Mouse (Mus musculus) midbrain, embryonic 10.5 days (tissue): ENCODE measurements around the gene Megf8. TPM values are rescaled to one million over a fixed set of nuclear protein-coding genes. Genes with fewer than 3 reads are reported as not detected.

Experiments used
- DNase-seq: peaks from one replicate; pipeline ENCODE4 v3.0.0-alpha.2; 2017; ENCODE audit warnings: low spot score
- H3K27ac ChIP-seq: fragments of 300-500 bp; sonication (generic); replicated peaks from 2 replicates; pipeline ENCODE4 v1.5.1; 2016; ENCODE audit warnings: mild to moderate bottlenecking
- H3K27me3 ChIP-seq: fragments of 300-500 bp; sonication (generic); 2 replicates; pipeline ENCODE4 v1.6.1; 2016; ENCODE audit warnings: low read depth, mild to moderate bottlenecking; ENCODE audit not compliant: poor library complexity, severe bottlenecking
- H3K36me3 ChIP-seq: fragments of 300-500 bp; sonication (generic); 2 replicates; pipeline ENCODE4 v1.6.1; 2016; ENCODE audit warnings: mild to moderate bottlenecking, moderate library complexity
- H3K4me1 ChIP-seq: fragments of 300-500 bp; sonication (generic); 2 replicates; pipeline ENCODE4 v1.6.1; 2016
- H3K4me3 ChIP-seq: fragments of 300-500 bp; sonication (generic); 2 replicates; pipeline ENCODE4 v1.5.1; 2016; ENCODE audit warnings: mild to moderate bottlenecking, moderate library complexity
- H3K9me3 ChIP-seq: fragments of 300-500 bp; sonication (generic); replicated peaks from 2 replicates; pipeline ENCODE4 v1.6.1; 2016; ENCODE audit warnings: mild to moderate bottlenecking
- WGBS: fragments of 180-500 bp; shearing (Covaris S2); methylation state at CpG from one replicate; pipeline ENCODE4 v1.1.7; 2016; 5-methylcytosine and 5-hydroxymethylcytosine counted together
- polyA plus RNA-seq: library from polyadenylated mRNA; unstranded; fragments of >200 nt; fragmentation: Nextera tagmentation; extraction: Ambion mirVana; gene quantifications from 2 replicates; pipeline ENCODE4 v1.2.1, GENCODE M21; 2016

The Megf8 gene
- polyA plus RNA-seq, 1 experiment from 2014 or later: 13.9 TPM

DNA sequence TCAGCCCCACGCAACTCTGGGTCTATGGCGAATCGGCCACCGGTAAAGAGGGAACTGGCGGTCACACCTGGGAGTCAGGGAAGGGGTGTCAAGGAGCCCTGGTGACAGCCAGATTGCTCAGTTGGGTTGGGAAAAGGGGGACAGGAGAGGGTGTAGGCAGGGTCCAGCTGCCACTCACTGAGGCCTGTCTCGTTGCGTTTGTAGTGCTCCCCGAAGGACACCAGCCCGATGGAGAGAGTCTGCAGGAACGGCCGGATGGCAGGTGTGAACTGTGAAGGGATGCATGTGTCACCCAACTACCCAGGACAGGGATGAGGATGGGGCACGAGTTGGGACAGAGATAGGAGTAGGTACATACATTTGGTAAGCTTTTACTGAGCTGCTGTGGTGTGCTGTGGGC is 68.3 kb downstream of the Megf8 start:
- Histone ChIP-seq H3K27me3 (peaks cover 22% of the 10 kb centered on the region), H3K9me3 (no peaks in the 10 kb centered on the region), H3K4me3 (no peak overlapping the region), H3K4me1 (peaks cover 12% of the 10 kb centered on the region), H3K27ac (no peak overlapping the region), H3K36me3 (peaks cover 56% of the 10 kb centered on the region)
- WGBS: 97% methylated on average over 12 of the region's 12 CpGs
- no peak for DNase-seq

DNA sequence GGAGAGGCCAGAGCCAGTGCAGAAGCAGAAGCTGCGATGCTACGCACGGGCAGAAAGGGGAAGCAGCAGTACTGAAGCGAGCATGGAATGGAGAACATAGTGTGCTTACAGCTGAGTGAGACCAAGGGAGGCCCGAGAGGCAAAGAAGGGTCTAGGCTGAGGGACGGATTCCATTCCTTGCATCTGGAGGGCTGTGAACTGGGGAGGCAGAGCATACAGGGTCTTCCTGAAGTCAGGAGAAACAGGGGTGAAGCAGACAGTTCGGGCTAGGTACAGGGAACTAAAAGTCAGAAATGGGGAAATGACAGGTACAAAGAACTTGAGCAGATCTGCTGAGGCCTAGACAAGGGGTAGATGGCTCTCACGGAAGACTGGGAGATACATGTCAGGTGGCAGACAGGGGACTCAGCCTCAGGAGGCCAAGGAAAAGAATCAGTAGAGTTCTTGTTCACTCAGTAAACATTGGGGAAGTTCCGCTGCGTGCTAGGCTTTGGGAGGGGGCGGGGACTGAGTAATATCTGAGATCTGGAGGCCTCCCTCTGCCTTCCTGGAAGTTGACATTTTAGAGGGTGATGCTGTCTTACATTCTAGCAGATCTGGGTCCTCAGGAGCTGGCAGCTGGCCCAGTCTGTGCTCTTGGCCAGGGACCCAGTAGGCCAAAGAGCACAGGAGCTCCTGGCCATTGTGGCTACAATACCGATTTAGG is 69.0 kb downstream of the Megf8 start:
- no peak for DNase-seq
- no peak overlapping the region for H3K4me3 ChIP-seq
- peaks cover 56% of the 10 kb centered on the region for H3K36me3 ChIP-seq
- 89% methylated on average over 12 of the region's 12 CpGs for WGBS
- no peaks in the 10 kb centered on the region for H3K9me3 ChIP-seq
- peaks cover 12% of the 10 kb centered on the region for H3K4me1 ChIP-seq
- H3K27me3 ChIP-seq: peaks cover 15% of the 10 kb centered on the region
- no peak overlapping the region for H3K27ac ChIP-seq

DNA sequence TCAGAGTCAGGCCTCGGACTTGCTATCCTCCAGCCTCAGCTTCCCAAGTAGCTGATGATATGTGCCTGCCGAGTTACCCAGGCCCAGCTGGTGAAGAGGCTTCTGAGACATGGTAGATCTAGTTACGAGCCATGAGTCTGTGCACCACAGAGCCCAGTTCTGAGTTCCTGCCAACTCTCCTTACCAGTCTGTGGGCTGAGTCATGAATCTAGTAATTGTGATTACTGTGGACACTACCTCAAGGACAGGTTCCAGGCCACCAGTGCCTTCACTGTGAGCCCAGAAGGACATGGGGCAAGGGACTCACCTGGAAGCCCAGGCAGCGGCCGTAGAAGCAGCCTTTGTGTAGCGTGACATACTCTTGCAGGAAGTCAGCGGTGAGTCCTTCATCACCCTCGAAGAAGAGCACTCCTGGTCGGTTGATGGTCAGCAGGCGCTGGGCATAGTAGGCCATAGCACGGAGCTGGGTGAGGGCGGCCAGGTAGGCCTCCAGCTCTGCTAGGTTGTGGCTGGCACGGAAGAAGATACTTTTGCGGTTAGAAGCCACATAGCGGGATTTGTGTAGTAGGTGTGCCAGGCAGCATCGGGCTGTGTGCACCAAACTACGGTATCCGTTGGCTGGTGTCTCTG is 71.0 kb downstream of the Megf8 start:
- 93% methylated on average over 18 of the region's 18 CpGs for WGBS
- peaks cover 51% of the 10 kb centered on the region for H3K36me3 ChIP-seq
- no peak for DNase-seq
- no peak overlapping the region for H3K4me3 ChIP-seq
- H3K27ac ChIP-seq: no peak overlapping the region
- peaks cover 8% of the 10 kb centered on the region; the same call in 1 of the 2 replicates for H3K27me3 ChIP-seq
- peaks cover 19% of the 10 kb centered on the region for H3K4me1 ChIP-seq
- H3K9me3 ChIP-seq: no peaks in the 10 kb centered on the region

DNA sequence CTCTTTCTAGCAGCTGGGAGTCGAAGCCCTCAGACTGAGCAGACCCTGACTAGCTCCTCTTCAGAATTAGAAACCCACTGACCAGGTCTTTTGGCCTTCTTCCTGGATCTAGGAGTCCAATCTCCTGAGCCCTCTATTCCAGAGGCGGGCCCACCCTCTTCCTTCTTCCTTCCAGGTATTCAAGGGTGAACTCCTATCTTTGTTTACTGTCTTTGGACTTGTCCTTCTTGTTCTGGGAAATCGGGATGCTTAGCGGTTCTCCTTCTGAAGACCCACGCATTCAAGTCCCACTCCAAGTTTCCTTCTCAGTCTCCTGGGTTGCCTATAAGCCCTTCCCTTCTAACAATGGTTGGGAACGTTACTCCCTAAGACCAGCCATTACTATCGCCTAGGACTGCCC is 72.0 kb downstream of the Megf8 start:
- H3K4me3 ChIP-seq: no peak overlapping the region
- no peak for DNase-seq
- H3K9me3 ChIP-seq: no peaks in the 10 kb centered on the region
- 87% methylated on average over 7 of the region's 7 CpGs for WGBS
- peaks cover 21% of the 10 kb centered on the region for H3K4me1 ChIP-seq
- H3K36me3 ChIP-seq: peaks cover 44% of the 10 kb centered on the region
- H3K27me3 ChIP-seq: peaks cover 18% of the 10 kb centered on the region
- H3K27ac ChIP-seq: no peak overlapping the region

DNA sequence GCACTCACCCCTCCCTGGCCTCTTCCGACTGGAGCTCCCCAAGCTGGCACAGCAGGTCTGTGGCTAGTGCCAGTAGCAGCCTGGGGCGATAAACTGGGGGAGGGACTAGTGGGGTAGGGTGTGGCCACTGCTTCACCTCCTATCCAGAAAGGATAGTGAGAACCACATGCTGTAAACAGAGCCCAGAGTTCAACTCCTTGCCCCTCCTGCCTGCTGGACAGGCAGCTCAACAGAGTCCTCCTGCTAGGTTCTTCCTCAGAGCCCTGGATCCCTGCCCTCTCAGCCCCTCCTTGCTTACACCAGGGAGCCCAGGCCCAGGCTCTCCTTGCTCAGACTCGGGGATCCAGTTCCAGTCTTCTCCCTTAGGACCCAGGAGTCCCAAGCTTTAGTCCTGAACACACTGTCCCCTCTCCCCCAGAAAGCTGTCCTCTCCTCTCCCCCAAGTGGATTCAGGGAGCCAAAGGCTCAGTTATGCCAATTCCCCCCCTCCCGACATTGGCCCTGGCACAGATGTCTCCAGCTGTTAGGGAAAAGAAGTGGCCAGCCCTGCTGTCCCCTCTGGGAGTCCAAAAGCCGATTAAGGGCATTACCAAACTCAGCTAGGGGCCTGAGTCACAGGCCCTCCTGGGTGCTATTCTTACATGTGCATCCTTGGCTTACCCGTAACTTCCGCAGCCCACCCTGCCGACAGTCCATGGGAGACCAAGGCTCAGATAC is 73.2 kb downstream of the Megf8 start:
- H3K36me3 ChIP-seq: peaks cover 34% of the 10 kb centered on the region
- DNase-seq: no peak
- peaks cover 28% of the 10 kb centered on the region for H3K27me3 ChIP-seq
- H3K9me3 ChIP-seq: no peaks in the 10 kb centered on the region
- WGBS: 36% methylated on average over 8 of the region's 8 CpGs
- peaks cover 31% of the 10 kb centered on the region for H3K4me1 ChIP-seq
- no peak overlapping the region for H3K4me3 ChIP-seq
- no peak overlapping the region for H3K27ac ChIP-seq

DNA sequence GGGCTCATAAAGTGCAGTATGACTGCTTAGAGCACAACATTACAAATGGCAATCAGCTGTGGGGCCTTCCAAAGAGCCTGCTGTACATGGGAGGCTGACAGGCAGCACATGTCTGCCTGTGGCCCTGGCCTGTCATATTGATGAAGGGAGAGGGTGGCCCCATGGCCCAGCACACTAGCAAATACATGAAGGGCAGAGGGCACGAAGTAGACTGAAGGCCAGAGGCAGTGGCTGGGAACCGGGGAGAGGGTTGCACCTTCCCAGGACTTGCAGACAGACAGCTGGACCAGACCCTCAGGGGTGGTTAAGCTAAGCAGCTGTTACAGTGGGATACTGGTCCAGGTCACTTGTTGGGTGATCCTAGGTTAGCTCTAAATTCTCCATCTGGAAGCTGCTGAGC is 74.0 kb downstream of the Megf8 start:
- Histone ChIP-seq H3K27me3 (peaks cover 28% of the 10 kb centered on the region), H3K4me3 (no peak overlapping the region), H3K4me1 (peaks cover 34% of the 10 kb centered on the region), H3K36me3 (peaks cover 26% of the 10 kb centered on the region), H3K27ac (no peak overlapping the region), H3K9me3 (no peaks in the 10 kb centered on the region)
- 46% methylated on average over 2 of the region's 2 CpGs for WGBS
- no peak for DNase-seq

DNA sequence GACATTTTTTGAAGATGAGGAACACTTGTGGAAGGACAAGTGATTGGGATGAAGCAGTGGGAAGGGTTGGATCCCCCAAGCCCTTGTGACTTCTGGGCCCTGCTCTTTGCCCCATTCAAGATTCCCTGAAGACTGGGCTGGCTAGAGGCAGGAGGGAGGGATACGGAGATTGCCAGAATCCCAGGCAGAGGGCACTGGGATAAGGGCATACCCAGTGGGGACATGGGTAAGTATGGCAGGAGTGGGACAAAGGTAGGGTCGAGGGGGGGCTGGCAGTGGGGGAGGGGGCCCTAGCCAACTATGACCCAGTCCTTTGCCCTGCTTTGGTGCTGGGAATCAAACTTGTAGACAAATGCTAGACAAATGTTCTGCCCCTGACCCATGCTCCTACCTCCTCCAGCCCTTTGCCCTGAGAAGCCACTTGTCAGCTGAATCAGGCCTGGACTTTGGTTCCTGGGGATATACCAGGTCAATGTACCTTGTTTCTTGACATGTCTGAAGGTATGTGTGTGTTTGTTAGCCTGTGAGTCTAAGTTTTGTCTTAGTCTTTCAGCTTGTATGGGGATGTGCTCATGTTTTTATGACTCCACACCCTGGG is 75.0 kb downstream of the Megf8 start:
- no peak overlapping the region for H3K27ac ChIP-seq
- H3K9me3 ChIP-seq: no peaks in the 10 kb centered on the region
- H3K4me3 ChIP-seq: no peak overlapping the region
- peaks cover 18% of the 10 kb centered on the region for H3K36me3 ChIP-seq
- H3K4me1 ChIP-seq: peaks cover 40% of the 10 kb centered on the region
- 75% methylated on average over 2 of the region's 2 CpGs for WGBS
- no peak for DNase-seq
- peaks cover 34% of the 10 kb centered on the region for H3K27me3 ChIP-seq

DNA sequence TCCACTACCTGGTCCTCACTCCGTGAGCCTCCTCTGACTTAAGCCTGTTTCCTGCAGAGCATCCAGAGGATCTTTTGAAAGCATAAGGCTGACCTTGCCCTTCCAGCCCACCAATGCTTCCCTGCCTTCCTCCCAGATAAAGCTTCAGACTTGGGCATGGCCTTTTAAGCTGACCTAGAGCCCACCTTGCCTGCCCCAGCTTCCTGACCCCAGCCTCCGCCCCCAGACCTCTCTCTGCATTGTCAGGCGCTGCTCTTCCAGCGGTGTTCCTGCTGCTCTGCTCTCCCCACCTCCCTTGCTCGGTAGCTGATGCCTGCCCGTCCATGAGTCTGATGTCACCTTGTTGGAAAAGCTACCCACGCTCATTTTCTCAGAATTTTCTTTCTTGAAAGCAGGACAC is 75.9 kb downstream of the Megf8 start:
- Histone ChIP-seq H3K4me1 (peaks cover 40% of the 10 kb centered on the region), H3K27ac (no peak overlapping the region), H3K4me3 (no peak overlapping the region), H3K27me3 (peaks cover 42% of the 10 kb centered on the region), H3K36me3 (peaks cover 10% of the 10 kb centered on the region), H3K9me3 (no peaks in the 10 kb centered on the region)
- DNase-seq: no peak
- WGBS: 32% methylated on average over 7 of the region's 7 CpGs

DNA sequence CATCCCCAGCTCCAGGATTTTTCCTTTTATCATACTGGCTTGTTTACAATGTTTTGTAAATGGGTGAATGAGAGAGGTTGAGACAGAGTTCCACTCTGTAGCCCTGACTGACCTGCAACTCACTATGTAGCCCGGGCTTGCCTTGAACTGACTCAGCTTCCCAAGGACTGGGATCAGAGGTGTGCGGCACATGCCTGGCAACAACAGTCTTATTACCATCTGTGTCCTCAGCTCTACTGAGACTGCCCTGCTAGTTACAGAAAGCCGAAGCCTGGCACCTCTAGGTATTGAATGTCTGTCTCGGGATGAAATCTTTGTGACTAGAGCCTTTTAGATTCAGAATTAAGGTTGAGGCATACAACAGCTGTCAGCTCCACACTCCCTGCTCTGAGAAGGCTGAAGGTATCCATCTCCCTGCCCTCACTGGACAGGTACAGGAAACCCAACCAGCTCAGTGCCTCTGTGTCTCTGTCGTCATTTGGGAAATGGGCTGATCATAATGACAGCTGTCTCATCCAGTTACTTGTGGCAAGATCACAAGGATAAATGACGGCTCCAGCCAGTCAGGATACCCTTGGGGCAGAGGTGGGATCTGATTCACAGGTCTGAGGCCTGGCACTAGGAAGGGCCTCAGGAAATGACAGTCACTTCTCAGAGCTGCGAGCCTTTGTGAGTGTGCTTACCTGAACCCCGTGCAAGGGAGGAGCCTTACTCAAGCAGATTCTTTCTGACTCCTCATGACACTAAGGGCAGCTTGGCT is 76.7 kb downstream of the Megf8 start:
- 82% methylated on average over 8 of the region's 8 CpGs for WGBS
- no peak overlapping the region for H3K27ac ChIP-seq
- peaks cover 40% of the 10 kb centered on the region for H3K4me1 ChIP-seq
- H3K27me3 ChIP-seq: peaks cover 42% of the 10 kb centered on the region
- peaks cover 2% of the 10 kb centered on the region; the same call in 1 of the 2 replicates for H3K36me3 ChIP-seq
- H3K4me3 ChIP-seq: peak overlapping the region; percentile 80; the same call in 1 of the 2 replicates
- DNase-seq: peak; percentile 9
- H3K9me3 ChIP-seq: no peaks in the 10 kb centered on the region

DNA sequence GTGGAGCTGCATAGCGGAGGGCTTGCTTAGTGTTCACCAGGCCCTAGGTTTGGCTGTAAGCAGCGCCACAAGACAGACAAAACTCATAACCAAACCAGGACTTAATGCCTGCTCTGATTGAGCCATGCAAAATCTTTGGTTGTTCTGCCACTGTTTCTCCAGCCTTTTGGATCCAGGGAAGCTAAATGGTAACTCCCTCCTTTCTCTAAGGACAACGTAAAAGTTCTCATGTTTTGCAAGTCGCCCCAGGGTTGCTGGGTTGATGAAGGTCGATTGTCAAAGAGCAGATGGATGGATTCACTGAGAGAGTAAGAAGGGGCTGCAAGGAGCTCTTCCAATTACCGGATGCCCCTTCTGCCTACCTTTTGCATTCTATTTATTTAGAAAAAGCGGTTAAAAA is 77.8 kb downstream of the Megf8 start:
- no peaks in the 10 kb centered on the region for H3K36me3 ChIP-seq
- H3K9me3 ChIP-seq: no peaks in the 10 kb centered on the region
- peak; percentile 12 for DNase-seq
- WGBS: 31% methylated on average over 7 of the region's 7 CpGs
- peaks cover 39% of the 10 kb centered on the region for H3K4me1 ChIP-seq
- peaks cover 42% of the 10 kb centered on the region for H3K27me3 ChIP-seq
- H3K27ac ChIP-seq: no peak overlapping the region
- peak overlapping the region; percentile 80 for H3K4me3 ChIP-seq

DNA sequence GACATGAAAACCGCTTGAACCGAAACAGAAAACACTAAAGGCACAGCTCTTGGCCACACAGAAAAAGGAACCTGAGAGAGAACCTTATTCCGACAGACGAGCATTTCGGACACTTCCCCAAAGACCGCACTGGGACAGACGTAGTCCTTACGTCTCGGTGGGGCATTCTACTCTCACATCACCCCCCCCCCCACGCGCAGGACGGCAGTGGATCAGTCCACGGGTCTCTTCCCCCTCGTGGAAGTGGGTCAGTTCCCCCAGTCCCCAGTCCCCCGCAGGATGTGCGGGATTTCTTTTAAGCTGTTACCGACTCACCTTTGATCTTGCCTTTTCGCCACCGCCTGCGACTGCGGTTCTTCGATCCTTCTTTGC is 78.2 kb downstream of the Megf8 start:
- no peaks in the 10 kb centered on the region for H3K36me3 ChIP-seq
- DNase-seq: peak; percentile 11
- peaks cover 35% of the 10 kb centered on the region for H3K4me1 ChIP-seq
- WGBS: 2% methylated on average over 22 of the region's 22 CpGs
- H3K27ac ChIP-seq: peak overlapping the region; percentile 83
- H3K9me3 ChIP-seq: no peaks in the 10 kb centered on the region
- peaks cover 42% of the 10 kb centered on the region for H3K27me3 ChIP-seq
- H3K4me3 ChIP-seq: peak overlapping the region; percentile 80
